16 mouse cellular contexts compared by ENCODE assay signal in the genomic region with DNA sequence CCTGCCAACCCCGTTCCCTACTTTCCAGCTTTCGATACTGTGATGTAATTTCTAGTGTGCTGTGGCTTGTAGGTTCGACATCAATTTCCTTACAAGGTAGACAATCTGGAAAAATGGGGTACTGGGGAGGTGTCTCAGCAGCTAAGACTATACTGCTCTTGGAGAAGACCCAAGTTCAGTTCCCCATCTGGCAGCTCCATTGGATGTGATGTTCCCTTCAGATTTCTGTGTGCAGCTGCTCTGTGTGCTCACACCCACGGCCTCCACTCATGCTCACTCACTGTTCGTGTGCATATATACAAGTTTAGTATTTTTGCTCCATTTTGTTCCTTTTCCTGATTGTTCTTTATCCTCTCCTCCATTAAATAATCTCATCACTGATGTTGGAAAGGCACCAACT.
DNase-seq lines count a peak whose midpoint lies in the region.
"Had no signal": no experiment of that assay in that cellular context is flagged by ENCODE, and none has a peak within 500 bp of the region (broad histone marks: within the 10 kb centered on the region; RNA-seq: fewer than 3 reads in every experiment).

No protein-coding gene starts in this region.

- DNase-seq in frontal cortex, postnatal 36 days (ENCODE audit: low spot score in 2 of 2) = peak; percentile 44 to 67
- no peak for DNase-seq in frontal cortex, postnatal 25 days (ENCODE audit: low spot score in 2 of 2)
- peak; percentile 73 for DNase-seq in right cerebral cortex, adult 18-20 months
- DNase-seq in right cerebral cortex, postnatal 14 days = no peak
- DNase-seq in left cerebral cortex, adult 9 months (ENCODE audit: low spot score in 2 of 2) = peak; percentile 16 to 59
- DNase-seq in adipocyte (ENCODE audit: low spot score) = no peak
- no peak for DNase-seq in kidney, postnatal 14 days
- DNase-seq: adrenal gland, postnatal 25 days; cerebellum, adult 11 months; cerebellum, adult 9-11 months; gastrocnemius, postnatal 36 days; heart, adult 2 months; heart, postnatal 14 days; kidney, adult 9 months; kidney, postnatal 25 days; lung, embryonic 14.5 days had no signal

Comparison
In these comparisons a context has a peak if more than half of its experiments do, and no peak if none do; other contexts are left out.
1. DNase-seq: peak in frontal cortex, postnatal 36 days (2 of 2), right cerebral cortex, adult 18-20 months (single experiment) and left cerebral cortex, adult 9 months (2 of 2); none in frontal cortex, postnatal 25 days (0 of 2), right cerebral cortex, postnatal 14 days (single experiment), adipocyte (single experiment) and kidney, postnatal 14 days (single experiment).